Mouse (Mus musculus) kidney, adult 2 months (tissue): ENCODE data around the gene Prr23a3. TPM values are rescaled to one million over a fixed set of nuclear protein-coding genes. Genes with fewer than 3 reads are reported as not detected.

Experiments used
- DNase-seq: peaks from one replicate; pipeline ENCODE4 v3.0.0; 2021
- H3K27ac ChIP-seq: fragments of 200-500 bp; 2 replicates; pipeline ENCODE4 v1.5.1; 2012; ENCODE audit warnings: low read depth, low read length, control low read depth, inconsistent platforms; ENCODE audit not compliant: insufficient read depth
- H3K27me3 ChIP-seq: fragments of 200-500 bp; replicated peaks from 2 replicates; pipeline ENCODE4 v1.6.1; 2012; ENCODE audit warnings: mild to moderate bottlenecking, moderate library complexity, low read length, inconsistent platforms; ENCODE audit not compliant: control insufficient read depth, insufficient read depth
- H3K36me3 ChIP-seq: fragments of 200-500 bp; 2 replicates; pipeline ENCODE4 v1.6.1; 2012; ENCODE audit warnings: mild to moderate bottlenecking, moderate library complexity, low read length, inconsistent platforms; ENCODE audit not compliant: control insufficient read depth, insufficient read depth
- H3K4me1 ChIP-seq: fragments of 200-500 bp; 2 replicates; pipeline ENCODE4 v1.6.1; 2011; ENCODE audit warnings: low read length; ENCODE audit not compliant: control insufficient read depth, insufficient read depth
- H3K4me3 ChIP-seq: fragments of 200-500 bp; 2 replicates; pipeline ENCODE4 v1.5.1; 2011; ENCODE audit warnings: mild to moderate bottlenecking, low read depth, low read length, control low read depth; ENCODE audit not compliant: insufficient read depth
- CTCF ChIP-seq: fragments of 200-500 bp; conservative IDR thresholded peaks from 2 replicates; pipeline ENCODE4 v1.5.1; 2011; ENCODE audit warnings: low read depth, mild to moderate bottlenecking, control low read depth, low read length, moderate library complexity, mixed read lengths; ENCODE audit not compliant: insufficient read depth, insufficient read length
- POLR2A ChIP-seq: fragments of 200-500 bp; IDR thresholded peaks from one replicate; pipeline ENCODE4 v1.6.1; 2011; ENCODE audit warnings: low read depth, low read length, control low read depth
- WGBS: fragments of 180-500 bp; shearing (Covaris S2); methylation state at CpG from one replicate; pipeline ENCODE4 v1.1.7; 2018; 5-methylcytosine and 5-hydroxymethylcytosine counted together
- polyA plus RNA-seq: library from polyadenylated mRNA; depleted of rRNA; stranded (reverse); fragments of >200 nt; gene quantifications from 2 replicates; pipeline ENCODE4 v1.2.3, GENCODE M21; 2012; rRNA removed

Gene Prr23a3
- not detected in 2 replicates for polyA plus RNA-seq

- 69% methylated on average over 22 of the region's 22 CpGs for WGBS
- DNase-seq: no peak
- H3K27me3 ChIP-seq: no peaks in the 10 kb centered on the region
- no peak within 1 kb of the TSS for H3K27ac ChIP-seq
- H3K4me3 ChIP-seq: no peak within 1 kb of the TSS
- no peak for TF ChIP-seq CTCF
- no peak for TF ChIP-seq POLR2A
- H3K36me3 ChIP-seq: no peaks in the 10 kb centered on the region
- no peaks in the 10 kb centered on the region for H3K4me1 ChIP-seq
These were observed at the start of gene Prr23a3 for GRCm38 (mm10) chr9:98864571-98864970. Prr23a3 (plus strand) TSS chr9:98864767.

GRCm38 (mm10) chr9:98816066-98816465 is 48.5 kb upstream of the Prr23a3 start:
- no peaks in the 10 kb centered on the region for H3K36me3 ChIP-seq
- H3K4me1 ChIP-seq: no peaks in the 10 kb centered on the region
- H3K27me3 ChIP-seq: no peaks in the 10 kb centered on the region
- H3K27ac ChIP-seq: no peak overlapping the region
- WGBS: 52% methylated on average over 3 of the region's 3 CpGs
- no peak for DNase-seq
- no peak overlapping the region for H3K4me3 ChIP-seq
- TF ChIP-seq CTCF (no peak), POLR2A (no peak)

- Histone ChIP-seq H3K27ac (no peak overlapping the region), H3K4me1 (no peaks in the 10 kb centered on the region), H3K36me3 (no peaks in the 10 kb centered on the region), H3K27me3 (no peaks in the 10 kb centered on the region), H3K4me3 (no peak overlapping the region)
- DNase-seq: no peak
- TF ChIP-seq POLR2A (no peak), CTCF (no peak)
- 81% methylated on average over 7 of the region's 7 CpGs for WGBS
These were observed 47.0 kb upstream of the Prr23a3 start for GRCm38 (mm10) chr9:98817592-98817991.

- Histone ChIP-seq H3K4me3 (no peak overlapping the region), H3K4me1 (no peaks in the 10 kb centered on the region), H3K27me3 (no peaks in the 10 kb centered on the region), H3K36me3 (no peaks in the 10 kb centered on the region), H3K27ac (no peak overlapping the region)
- whole genome bisulfite sequencing: 36% methylated on average over 5 of the region's 5 CpGs
- TF ChIP-seq CTCF (no peak), POLR2A (no peak)
- no peak for DNase-seq
These were observed 45.6 kb upstream of the Prr23a3 start for GRCm38 (mm10) chr9:98818971-98819370.

GRCm38 (mm10) chr9:98819481-98819880 is 45.1 kb upstream of the Prr23a3 start:
- TF ChIP-seq CTCF (no peak), POLR2A (no peak)
- no peaks in the 10 kb centered on the region for H3K27me3 ChIP-seq
- H3K27ac ChIP-seq: no peak overlapping the region
- H3K4me3 ChIP-seq: no peak overlapping the region
- no peaks in the 10 kb centered on the region for H3K4me1 ChIP-seq
- no peak for DNase-seq
- H3K36me3 ChIP-seq: no peaks in the 10 kb centered on the region
- WGBS: 94% methylated on average over 2 of the region's 2 CpGs

- WGBS: 84% methylated on average over 4 of the region's 4 CpGs
- no peak overlapping the region for H3K27ac ChIP-seq
- no peak overlapping the region for H3K4me3 ChIP-seq
These were observed 44.1 kb upstream of the Prr23a3 start for GRCm38 (mm10) chr9:98820461-98820860.

GRCm38 (mm10) chr9:98821067-98821466 is 43.5 kb upstream of the Prr23a3 start:
- no peak overlapping the region for H3K27ac ChIP-seq
- H3K4me3 ChIP-seq: no peak overlapping the region
- no peaks in the 10 kb centered on the region for H3K36me3 ChIP-seq
- no peaks in the 10 kb centered on the region for H3K4me1 ChIP-seq
- no peaks in the 10 kb centered on the region for H3K27me3 ChIP-seq
- no peak for TF ChIP-seq CTCF
- TF ChIP-seq POLR2A: no peak
- DNase-seq: no peak

More at GRCm38 (mm10) chr9:98820461-98820860, 44.1 kb upstream of the Prr23a3 start:
- H3K4me1 ChIP-seq: no peaks in the 10 kb centered on the region
- TF ChIP-seq POLR2A (no peak), CTCF (no peak)
- no peaks in the 10 kb centered on the region for H3K27me3 ChIP-seq
- no peaks in the 10 kb centered on the region for H3K36me3 ChIP-seq
- no peak for DNase-seq

GRCm38 (mm10) chr9:98823805-98824204 is 40.8 kb upstream of the Prr23a3 start:
- DNase-seq: no peak
- no peak for TF ChIP-seq CTCF
- no peak for TF ChIP-seq POLR2A
- H3K4me1 ChIP-seq: no peaks in the 10 kb centered on the region
- H3K27me3 ChIP-seq: no peaks in the 10 kb centered on the region
- no peak overlapping the region for H3K4me3 ChIP-seq
- WGBS: 88% methylated on average over 7 of the region's 7 CpGs
- no peak overlapping the region for H3K27ac ChIP-seq
- no peaks in the 10 kb centered on the region for H3K36me3 ChIP-seq
